Mouse (Mus musculus) monocyte, adult 59 days (primary cell): ENCODE data around the gene Rnf111. TPM values are rescaled to one million over a fixed set of nuclear protein-coding genes. Genes with fewer than 3 reads are reported as not detected.

Experiments
- total RNA-seq, 2 experiments: library from RNA; stranded (reverse); gene quantifications; one replicate each; pipeline ENCODE4 v1.2.4; 2023

The Rnf111 gene
- 10 to 100 TPM; 73.3 to 75.5 TPM for total RNA-seq

DNA sequence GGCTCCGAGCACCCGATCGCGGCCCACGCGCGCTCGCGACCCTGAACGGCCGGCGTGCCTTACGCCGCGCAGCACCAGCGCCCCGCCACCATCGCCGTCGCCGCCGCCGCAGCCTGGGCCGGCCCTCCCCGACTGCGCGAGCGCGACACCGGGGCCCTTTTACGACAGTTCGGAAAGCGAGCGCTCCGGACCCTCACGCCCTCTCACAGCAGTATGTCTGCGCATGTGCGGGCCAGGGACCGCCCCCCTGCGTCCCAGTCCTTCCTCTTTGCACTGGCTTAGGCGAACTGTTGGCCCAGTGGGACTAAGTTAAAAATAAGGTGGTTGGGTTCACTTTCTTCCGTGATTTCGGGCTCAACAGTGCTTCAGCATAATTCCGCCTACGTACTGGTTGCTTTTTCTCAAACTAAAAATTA is at the start of gene Rnf111:
TSS of gene Rnf111 (minus strand) at position 100 of the 416 bp plus-strand sequence.

DNA sequence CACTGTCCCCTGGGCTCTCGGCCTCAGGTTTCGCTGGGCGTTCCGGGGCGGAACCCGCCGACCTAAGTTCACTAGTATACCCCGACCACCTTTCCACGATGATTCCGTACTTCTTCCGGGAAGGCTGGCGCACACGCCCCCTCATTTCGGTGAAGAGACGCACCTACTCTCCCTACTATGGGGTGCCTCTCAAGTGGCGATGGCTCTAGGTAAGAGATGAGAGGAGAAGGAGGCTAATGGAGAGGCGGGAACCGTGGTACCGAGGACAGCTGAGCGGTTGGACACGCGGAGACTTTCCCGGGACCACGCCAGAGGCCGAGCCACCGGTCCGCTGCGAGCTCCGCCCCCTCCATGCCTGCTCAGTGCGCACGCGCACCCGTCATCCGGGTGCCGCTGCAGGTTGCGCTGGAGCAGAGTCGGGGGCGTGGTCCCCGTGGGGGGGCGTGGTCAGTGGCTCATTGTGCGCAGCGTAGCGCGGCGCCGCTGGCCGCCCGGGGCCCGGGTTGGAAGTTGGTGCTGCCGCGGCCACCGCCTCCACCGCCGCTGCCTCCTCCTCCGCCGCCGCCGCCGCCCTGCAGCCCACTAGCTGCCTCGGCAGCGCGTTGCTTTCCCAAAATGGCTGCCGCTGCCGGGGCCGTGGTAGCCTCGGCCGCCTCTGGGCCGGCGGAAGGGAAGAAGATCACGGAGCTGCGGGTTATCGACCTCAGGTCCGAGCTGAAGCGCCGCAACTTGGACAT is 38.9 kb upstream of the Rnf111 start, which contains the start of gene Sltm:
TSS of gene Sltm (plus strand) at position 450 of the 737 bp plus-strand sequence.

DNA sequence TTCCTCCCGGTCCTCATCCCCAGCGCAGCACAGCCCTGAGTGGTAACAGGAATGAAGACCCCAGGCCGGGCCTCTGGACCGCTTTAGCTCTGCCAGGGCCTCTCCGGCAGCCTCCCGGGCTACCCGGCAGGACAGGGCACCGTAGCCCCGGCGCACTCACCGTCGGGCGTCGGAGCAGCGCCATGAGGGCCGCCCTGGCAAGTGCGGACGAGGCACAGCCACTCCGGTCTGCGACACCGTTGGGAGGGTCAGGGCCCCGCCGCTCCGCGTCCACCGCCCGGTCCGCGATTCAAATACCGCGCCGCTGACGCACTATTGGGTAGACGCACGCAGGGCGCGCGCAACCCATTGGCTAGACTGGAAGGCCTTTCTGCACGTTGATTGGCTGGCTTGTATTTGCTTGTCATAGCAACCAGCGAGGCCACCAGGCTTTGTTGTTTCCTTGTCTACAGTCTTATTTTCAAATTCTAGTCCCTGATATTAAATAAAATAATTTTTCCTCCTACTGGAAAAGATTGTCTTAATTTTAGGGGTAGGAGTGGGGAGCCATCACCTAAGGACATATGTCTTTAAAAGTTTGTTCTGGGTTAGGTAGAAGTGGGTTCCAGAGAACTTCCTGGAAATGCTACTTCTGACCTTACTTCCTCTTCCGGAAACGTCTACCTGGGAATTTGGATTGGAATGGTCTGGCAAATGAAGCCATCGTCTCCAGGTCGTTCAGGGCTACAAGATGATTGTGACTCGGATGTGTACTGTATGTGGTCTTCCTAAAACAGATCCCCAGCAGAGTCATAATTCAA is 82.1 kb downstream of the Rnf111 start, which contains the start of gene Ccnb2:
TSS of gene Ccnb2 (minus strand) at position 291 of the 800 bp plus-strand sequence.

Other genes starting within 250 kb of the Rnf111 start
- gene Ccnb2, start 82.2 kb downstream of the Rnf111 start, total RNA-seq = 1 to 10 TPM; 1.8 to 2.3 TPM
- 10 to 100 TPM; 63.1 to 70.1 TPM for gene Sltm, start 39.0 kb upstream of the Rnf111 start, total RNA-seq
- 1 to 10 TPM; 1.4 to 3.2 TPM for gene Gm10642, start 152.5 kb upstream of the Rnf111 start, total RNA-seq
- gene Mindy2, start 153.4 kb upstream of the Rnf111 start, total RNA-seq = 10 to 100 TPM; 27.0 to 33.1 TPM
- gene Adam10, start 175.3 kb upstream of the Rnf111 start, total RNA-seq = 10 to 100 TPM; 87.1 to 89.0 TPM